Mouse (Mus musculus) spleen, postnatal 10 days (tissue): ENCODE results near the gene Nova2.

Experiments
- DNase-seq, 2 experiments: peaks; one replicate each; pipeline ENCODE4 v3.0.0; 2021 to 2022; ENCODE audit warnings: low spot score in 2 of 2

Gene Nova2

GRCm38 (mm10) chr7:18978381-18978780 lies 52.7 kb downstream of the Nova2 start:
- no peak for DNase-seq

- DNase-seq = peak in 1 of 2 experiments; percentile 60
Measured at GRCm38 (mm10) chr7:18986503-18986902, 60.8 kb downstream of the Nova2 start.

- no peak for DNase-seq
Measured at GRCm38 (mm10) chr7:18987100-18987499, 61.4 kb downstream of the Nova2 start, which contains the start of gene Nanos2. TSS of gene Nanos2 (plus strand) at chr7:18987400.

- no peak for DNase-seq
Measured at GRCm38 (mm10) chr7:18987747-18988146, 62.1 kb downstream of the Nova2 start.

- DNase-seq = no peak
Measured at GRCm38 (mm10) chr7:18988780-18989179, 63.1 kb downstream of the Nova2 start.

GRCm38 (mm10) chr7:18989995-18990394 lies 64.3 kb downstream of the Nova2 start:
- DNase-seq = no peak

GRCm38 (mm10) chr7:18990601-18991295 lies 65.1 kb downstream of the Nova2 start, which contains the start of gene Mypop:
TSS of gene Mypop (plus strand) at chr7:18991245.
- DNase-seq = peak; percentile 83 to 97

GRCm38 (mm10) chr7:18991660-18992293 lies 66.1 kb downstream of the Nova2 start:
- peak in 1 of 2 experiments; percentile 24 for DNase-seq

- peak in 1 of 2 experiments; percentile 25 for DNase-seq
Measured at GRCm38 (mm10) chr7:18992294-18992675, 66.6 kb downstream of the Nova2 start.

GRCm38 (mm10) chr7:18993036-18993435 lies 67.3 kb downstream of the Nova2 start:
- no peak for DNase-seq

GRCm38 (mm10) chr7:18998835-18999234 lies 73.1 kb downstream of the Nova2 start:
- DNase-seq = no peak

- peak; percentile 31 to 35 for DNase-seq
Measured at GRCm38 (mm10) chr7:19000421-19000820, 74.7 kb downstream of the Nova2 start.

- peak; percentile 64 to 87 for DNase-seq
Measured at GRCm38 (mm10) chr7:19001066-19001806, 75.5 kb downstream of the Nova2 start.

GRCm38 (mm10) chr7:19001807-19002085 lies 76.1 kb downstream of the Nova2 start:
- DNase-seq = no peak

- no peak for DNase-seq
Measured at GRCm38 (mm10) chr7:19002115-19002514, 76.4 kb downstream of the Nova2 start.

- DNase-seq = peak; percentile 71
Measured at GRCm38 (mm10) chr7:19002848-19003498, 77.3 kb downstream of the Nova2 start.

- peak; percentile 90 to 95 for DNase-seq
Measured at GRCm38 (mm10) chr7:19003902-19004630, 78.4 kb downstream of the Nova2 start, which contains the start of gene Irf2bp1. TSS of gene Irf2bp1 (plus strand) at chr7:19004044.

GRCm38 (mm10) chr7:19004631-19005079 lies 79.0 kb downstream of the Nova2 start:
- DNase-seq = peak; percentile 53 to 61

- DNase-seq = no peak
Measured at GRCm38 (mm10) chr7:19005417-19006121, 79.9 kb downstream of the Nova2 start.

GRCm38 (mm10) chr7:19006476-19006875 lies 80.8 kb downstream of the Nova2 start:
- DNase-seq = peak; percentile 61 to 84
